Mouse (Mus musculus) gastrocnemius, adult 2 months (tissue): ENCODE measurements around the gene Gm13089. TPM values are rescaled to one million over a fixed set of nuclear protein-coding genes. Genes with fewer than 3 reads are reported as not detected.
"Not testable (repeated sequence)": the region's sequence is repeated elsewhere in the genome, so short reads cannot be mapped to it uniquely, and the experiment has no call there.

Source experiments
- DNase-seq: peaks from one replicate; pipeline ENCODE4 v3.0.0; 2022
- H3K27ac ChIP-seq: fragments of 200-600 bp; 2 replicates; pipeline ENCODE4 v1.8.1; 2022; ENCODE audit warnings: mild to moderate bottlenecking
- H3K4me3 ChIP-seq: fragments of 200-600 bp; 2 replicates; pipeline ENCODE4 v1.8.1; 2022; ENCODE audit warnings: mild to moderate bottlenecking, moderate library complexity
- CTCF ChIP-seq: fragments of 200-600 bp; IDR thresholded peaks from 2 replicates; pipeline ENCODE4 v1.8.1; 2022; ENCODE audit warnings: antibody characterized with exemption, mild to moderate bottlenecking, moderate library complexity
- intact Hi-C: fragments of 180-260 bp; cut with DNase I; formaldehyde crosslinking; loops from one replicate; pipeline ENCODE4 v1.15.1; 2025
- long read RNA-seq, 2 experiments: library from polyadenylated mRNA; stranded (forward); transcript quantifications; one replicate each; pipeline ENCODE4 v2.0.0; 2021
- total RNA-seq, 2 experiments: library from RNA; stranded (reverse); gene quantifications; 2 replicates each; pipeline ENCODE4 v1.2.3; 2021

Gm13089 gene
- total RNA-seq, result not detected
- long read RNA-seq, experiment 1, result 0 reads
- long read RNA-seq, experiment 2, result 0 reads

GRCm38 (mm10) chr4:143702611-143703010 is at the start of gene Gm13089:
TSS of gene Gm13089 (minus strand) at chr4:143702711.
- Histone ChIP-seq H3K4me3 (no peak within 1 kb of the TSS), H3K27ac (no peak within 1 kb of the TSS)
- no peak for TF ChIP-seq CTCF
- no peak for DNase-seq
- intact Hi-C loops, result no loop called here

GRCm38 (mm10) chr4:143719155-143719554 is 16.6 kb upstream of the Gm13089 start, which contains the start of gene Gm13078:
TSS of gene Gm13078 (plus strand) at chr4:143719455.
- Histone ChIP-seq H3K27ac (no peak within 1 kb of the TSS), H3K4me3 (no peak within 1 kb of the TSS)
- no peak for TF ChIP-seq CTCF
- DNase-seq, result no peak
- intact Hi-C loops, result no loop called here

- intact Hi-C loops, DNase-seq, H3K4me3 ChIP-seq, H3K27ac ChIP-seq: not testable (repeated sequence)
These were observed 45.4 kb downstream of the Gm13089 start, which contains the start of gene Gm13088 for GRCm38 (mm10) chr4:143657146-143657545. TSS of gene Gm13088 (minus strand) at chr4:143657246.

Other genes starting within 250 kb of the Gm13089 start
- not detected for gene Gm13043, start 191.4 kb downstream of the Gm13089 start, total RNA-seq
- gene Gm13040, start 166.8 kb downstream of the Gm13089 start, total RNA-seq, result not detected
- not detected for gene BC080695, start 151.0 kb downstream of the Gm13089 start, total RNA-seq
- not detected for gene Gm13057, start 151.0 kb downstream of the Gm13089 start, total RNA-seq
- not detected for gene Gm13083, start 87.7 kb downstream of the Gm13089 start, total RNA-seq
- not detected for gene Gm13088, start 45.5 kb downstream of the Gm13089 start, total RNA-seq
- not detected for gene Gm13078, start 16.7 kb upstream of the Gm13089 start, total RNA-seq
- not detected for gene Gm13023, start 86.6 kb upstream of the Gm13089 start, total RNA-seq
- not detected for gene Gm13084, start 113.4 kb upstream of the Gm13089 start, total RNA-seq
- gene Gm13103, start 143.8 kb upstream of the Gm13089 start, total RNA-seq, result not detected
- gene Pramef6, start 197.7 kb upstream of the Gm13089 start, total RNA-seq, result not detected
- gene Pramef25, start 248.3 kb upstream of the Gm13089 start, total RNA-seq, result not detected